In the genomic region with DNA sequence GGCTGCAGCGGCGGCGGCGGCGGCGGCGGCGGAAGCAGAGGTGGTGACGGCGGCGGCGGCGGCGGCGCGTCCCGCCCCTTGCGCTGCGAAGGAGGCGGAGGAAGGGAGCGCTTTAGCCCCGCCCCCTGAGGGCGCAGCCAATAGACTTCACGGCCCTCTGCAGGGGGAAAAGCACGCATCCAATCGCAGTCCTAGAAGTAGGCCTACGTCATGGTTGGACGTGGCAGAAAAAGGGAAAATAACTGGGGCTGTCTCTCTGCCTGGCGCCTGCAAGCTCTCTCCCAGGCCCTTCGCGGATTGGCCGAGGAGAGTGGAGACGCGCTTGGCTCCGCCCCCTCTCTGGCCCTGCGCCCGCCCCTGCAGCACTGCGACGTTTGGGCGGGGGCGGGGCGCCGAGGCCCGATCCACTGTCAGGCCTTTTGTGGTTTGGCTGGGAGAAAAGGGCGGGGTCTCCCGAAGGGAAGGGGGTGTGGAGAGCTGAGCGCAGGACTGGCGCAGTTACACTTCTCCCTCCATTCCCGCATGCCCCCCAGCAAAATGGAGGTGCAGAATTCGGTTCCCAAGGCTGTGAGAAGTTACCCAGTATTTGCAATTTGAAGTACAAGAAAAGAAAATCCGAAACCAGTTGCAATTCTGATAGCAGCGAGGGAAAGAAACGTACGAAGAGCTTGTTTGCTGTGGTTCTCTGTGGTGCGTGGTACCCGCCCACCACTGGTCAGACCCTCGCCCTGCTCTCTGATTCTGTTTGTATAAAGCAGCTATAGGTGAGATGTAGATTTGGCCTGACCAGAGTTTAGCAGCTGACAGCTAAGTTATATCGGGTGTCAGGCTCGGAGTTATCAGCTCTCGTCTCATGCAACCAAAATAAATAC, we compare ENCODE assay signal across 8 mouse cellular contexts. TPM values are rescaled to one million over a fixed set of nuclear protein-coding genes. Genes with fewer than 3 reads are reported as not detected.
DNase-seq lines count a peak whose midpoint lies in the region; ATAC-seq and TF ChIP-seq lines count a peak whose summit lies in the region.

Gene Pja2, minus strand, starts transcription at position 19 of the 872 bp plus-strand sequence.

- ATAC-seq in forebrain, embryonic 15.5 days (replicated peaks), result peak; percentile 100
- ATAC-seq in neutrophil, adult 5-6 weeks (ENCODE audit: extremely low read depth, insufficient number of reproducible peaks, low FRiP score, poor library complexity, severe bottlenecking), result peak; percentile 96

- in situ Hi-C loops in ES-E14 (cut with MboI; ENCODE audit: low sequenced_read_pairs in 2 of 2, unreplicated experiment in 2 of 2), result no loop called here

- WGBS in forebrain, embryonic 15.5 days, result under 1% methylated on average over 60 of the region's 60 CpGs
- WGBS in lung, adult 2 months, result under 1% methylated on average over 51 of the region's 60 CpGs

- peak; percentile 97 for DNase-seq in ES-E14 (ENCODE audit: low read depth, low spot score)
- peak; percentile 100 for DNase-seq in cerebellum, adult 11-12 months
- peak; percentile 99 for DNase-seq in heart, postnatal 25 days (ENCODE audit: low spot score)
- DNase-seq in layer of hippocampus, adult 18-20 months (ENCODE audit: low spot score in 2 of 2), result peak; percentile 100
- DNase-seq in lung, adult 2 months, result peak; percentile 99
- DNase-seq in thymus, adult 18-20 months, result peak; percentile 98 to 99

- H3K36me3 ChIP-seq in ES-E14 (ENCODE audit: control insufficient read depth, insufficient read depth, low read length, poor library complexity, severe bottlenecking), result no peaks in the 10 kb centered on the region
- H3K36me3 ChIP-seq in forebrain, embryonic 15.5 days, result no peaks in the 10 kb centered on the region

- H3K27ac ChIP-seq in ES-E14 (ENCODE audit: insufficient read depth, low read depth, low read length, poor library complexity, severe bottlenecking), result peak within 1 kb of the TSS; percentile 71
- H3K27ac ChIP-seq in forebrain, embryonic 15.5 days (replicated peaks), result peak within 1 kb of the TSS; percentile 92

- H3K4me1 ChIP-seq in ES-E14 (ENCODE audit: control insufficient read depth in 2 of 2, insufficient read depth in 2 of 2, low read length in 2 of 2, poor library complexity in 1 of 2), result no peaks in the 10 kb centered on the region
- peaks cover 19% of the 10 kb centered on the region for H3K4me1 ChIP-seq in forebrain, embryonic 15.5 days
- peaks cover 1% of the 10 kb centered on the region; the same call in 1 of the 2 replicates for H3K4me1 ChIP-seq in lung, adult 2 months (ENCODE audit: control insufficient read depth, insufficient read depth, low read length)

- TF ChIP-seq CTCF in lung, adult 2 months (IDR thresholded peaks at IDR 0.05; ENCODE audit: insufficient read depth, low read length), result no peak

- H3K4me3 ChIP-seq in ES-E14 (ENCODE audit: insufficient read depth in 1 of 2, low read depth in 1 of 2, low read length in 2 of 2, poor library complexity in 1 of 2, severe bottlenecking in 1 of 2), result peak within 1 kb of the TSS; percentile 96 to 100
- H3K4me3 ChIP-seq in forebrain, embryonic 15.5 days, result peak within 1 kb of the TSS; percentile 77
- H3K4me3 ChIP-seq in lung, adult 2 months (replicated peaks; ENCODE audit: extremely low read depth, low read depth, low read length), result peak within 1 kb of the TSS; percentile 74

- no peaks in the 10 kb centered on the region for H3K27me3 ChIP-seq in forebrain, embryonic 15.5 days

- intact Hi-C loops in heart, postnatal 25 days (cut with DNase I), result no loop called here

- H3K9me3 ChIP-seq in ES-E14 (ENCODE audit: control insufficient read depth, insufficient read depth, low read depth, low read length), result no peaks in the 10 kb centered on the region
- no peaks in the 10 kb centered on the region for H3K9me3 ChIP-seq in forebrain, embryonic 15.5 days

- peak within 1 kb of the TSS; percentile 87 for H3K9ac ChIP-seq in ES-E14 (ENCODE audit: insufficient read depth, low read depth, low read length, poor library complexity, severe bottlenecking)
- H3K9ac ChIP-seq in forebrain, embryonic 15.5 days (replicated peaks), result peak within 1 kb of the TSS; percentile 91

- TF ChIP-seq POLR2A in lung, adult 2 months (IDR thresholded peaks at IDR 0.05; ENCODE audit: borderline replicate concordance, extremely low read depth, low read depth, low read length), result peak; percentile 95; the same call in 1 of the 2 replicates

- H3K4me2 ChIP-seq in forebrain, embryonic 15.5 days (replicated peaks), result peak within 1 kb of the TSS; percentile 60

TF ChIP-seq in ES-E14, 5 proteins besides CTCF, POLR2A, EP300 and RAD21:
- TF ChIP-seq MAFK (IDR thresholded peaks at IDR 0.05; ENCODE audit: insufficient read depth, low read depth, low read length), result no peak
- TF ChIP-seq ZNF384 (IDR thresholded peaks at IDR 0.05; ENCODE audit: low read depth, low read length), result no peak
- no peak for TF ChIP-seq ZC3H11A (IDR thresholded peaks at IDR 0.05; ENCODE audit: borderline replicate concordance, low read depth, low read length)
- TF ChIP-seq CHD2 (IDR thresholded peaks at IDR 0.05; ENCODE audit: low read depth, low read length), result no peak
- TF ChIP-seq HCFC1 (IDR thresholded peaks at IDR 0.05; ENCODE audit: borderline replicate concordance, insufficient read depth, low read length), result no peak

RNA-seq across cellular contexts. Expression of gene Pja2, which starts in this region (rescaled TPM):
- 8.7 and 12.6 TPM in 2 replicates for total RNA-seq in ES-E14 (2012; rRNA removed)
- 127 and 141 TPM in 2 replicates for polyA plus RNA-seq in forebrain, embryonic 15.5 days (2015; fragmentation: Nextera tagmentation; extraction: Ambion mirVana)
- 100 to 1,000 TPM; 105 to 113 TPM for total RNA-seq in heart, postnatal 25 days (2021)
- total RNA-seq in layer of hippocampus, adult 18-20 months (2021), result 100 to 1,000 TPM; 453 to 467 TPM
- polyA plus RNA-seq in lung, adult 2 months (2012; rRNA removed), result 15.5 and 24.0 TPM in 2 replicates
- total RNA-seq in neutrophil, adult 5-6 weeks (2017), result 33.6 and 38.4 TPM in 2 replicates

Comparison
In these comparisons a context has a peak if more than half of its experiments do, and no peak if none do; other contexts are left out.
1. Peak in every context shown above with its lines: DNase-seq, ATAC-seq, H3K4me3 ChIP-seq and H3K27ac ChIP-seq.